In genomic region chr16:92402216-92402615, GRCm38 (mm10) we compare ENCODE assay signal across 14 mouse cellular contexts. TPM values are rescaled to one million over a fixed set of nuclear protein-coding genes. Genes with fewer than 3 reads are reported as not detected.
A peak's percentile ranks its signal among the peaks of the same experiment; 100 is the strongest.
DNase-seq lines count a peak whose midpoint lies in the region; ATAC-seq and TF ChIP-seq lines count a peak whose summit lies in the region.
"Had no signal": no experiment of that assay in that cellular context is flagged by ENCODE, and none has a peak within 500 bp of the region (broad histone marks: within the 10 kb centered on the region; RNA-seq: fewer than 3 reads in every experiment).

No protein-coding gene starts in this region.

- H3K4me1 ChIP-seq in kidney, embryonic 16.5 days (ENCODE audit: insufficient read depth, low read length), result peaks cover 56% of the 10 kb centered on the region
- peaks cover 51% of the 10 kb centered on the region for H3K4me1 ChIP-seq in limb, embryonic 12.5 days (replicated peaks)
- peaks cover 48% of the 10 kb centered on the region for H3K4me1 ChIP-seq in forebrain, embryonic 13.5 days

- no peak for ATAC-seq in kidney, embryonic 16.5 days (ENCODE audit: low FRiP score, low TSS enrichment)
- ATAC-seq in limb, embryonic 12.5 days (ENCODE audit: insufficient number of reproducible peaks, insufficient read depth, low FRiP score, low TSS enrichment, low read depth), result no peak
- no peak for ATAC-seq in monocyte, adult 5-6 weeks (replicated peaks; ENCODE audit: insufficient number of reproducible peaks, low FRiP score, low TSS enrichment, poor library complexity, severe bottlenecking)
- no peak for ATAC-seq in forebrain, embryonic 13.5 days

- WGBS in kidney, embryonic 16.5 days, result 39% methylated on average over 8 of the region's 8 CpGs
- 31% methylated on average over 8 of the region's 8 CpGs for WGBS in limb, embryonic 12.5 days
- 41% methylated on average over 8 of the region's 8 CpGs for WGBS in forebrain, embryonic 13.5 days

- no peak for DNase-seq in gastrocnemius, adult 2 months
- DNase-seq in gastrocnemius, postnatal 25 days, result no peak
- DNase-seq in kidney, postnatal 10 days, result no peak
- DNase-seq in ZHBTc4 (ENCODE audit: low read depth, low spot score), result peak; percentile 23
- DNase-seq: right cerebral cortex, postnatal 4 days; thymus, adult 18-20 months had no signal

- no peaks in the 10 kb centered on the region; the same call in 1 of the 2 replicates for H3K27me3 ChIP-seq in kidney, embryonic 16.5 days (ENCODE audit: insufficient read depth, low read length)
- H3K27me3 ChIP-seq in limb, embryonic 12.5 days, result peaks cover 9% of the 10 kb centered on the region; the same call in 1 of the 2 replicates
- peaks cover 12% of the 10 kb centered on the region for H3K27me3 ChIP-seq in forebrain, embryonic 13.5 days
- H3K27me3 ChIP-seq: CH12.LX; neural tube, embryonic 12.5 days had no signal

- intact Hi-C loops in gastrocnemius, adult 2 months (cut with DNase I), result loop anchor here (2.0 kb wide), 1 partner anchor 27 kb away; no protein-coding TSS in a partner anchor

- H3K4me3 ChIP-seq in gastrocnemius, adult 2 months, result no peak overlapping the region
- no peak overlapping the region for H3K4me3 ChIP-seq in kidney, embryonic 16.5 days (ENCODE audit: low read length)
- H3K4me3 ChIP-seq in limb, embryonic 12.5 days (replicated peaks), result no peak overlapping the region
- no peak overlapping the region for H3K4me3 ChIP-seq in forebrain, embryonic 13.5 days
- H3K4me3 ChIP-seq: erythroblast, embryonic 14.5 days; neural tube, embryonic 12.5 days had no signal

- peak overlapping the region; percentile 68 for H3K27ac ChIP-seq in gastrocnemius, adult 2 months
- H3K27ac ChIP-seq in kidney, embryonic 16.5 days (ENCODE audit: low read length), result no peak overlapping the region
- H3K27ac ChIP-seq in limb, embryonic 12.5 days, result 0 out of 2 replicates have a peak overlapping the region, but pooled peaks have one; percentile 31
- H3K27ac ChIP-seq in forebrain, embryonic 13.5 days, result no peak overlapping the region
- H3K27ac ChIP-seq: neural tube, embryonic 12.5 days had no signal

- H3K36me3 ChIP-seq in kidney, embryonic 16.5 days (ENCODE audit: insufficient read depth, low read length), result peaks cover under 1% of the 10 kb centered on the region; the same call in 1 of the 2 replicates
- no peaks in the 10 kb centered on the region for H3K36me3 ChIP-seq in limb, embryonic 12.5 days
- H3K36me3 ChIP-seq in forebrain, embryonic 13.5 days (ENCODE audit: poor library complexity, severe bottlenecking), result no peaks in the 10 kb centered on the region
- H3K36me3 ChIP-seq: neural tube, embryonic 12.5 days had no signal

- no peak for TF ChIP-seq CTCF in gastrocnemius, adult 2 months (IDR thresholded peaks at IDR 0.05)

- H3K4me2 ChIP-seq in kidney, embryonic 16.5 days (replicated peaks; ENCODE audit: low read depth, low read length), result no peak overlapping the region
- H3K4me2 ChIP-seq in limb, embryonic 12.5 days, result no peak overlapping the region
- H3K4me2 ChIP-seq in forebrain, embryonic 13.5 days, result no peak overlapping the region
- H3K4me2 ChIP-seq: neural tube, embryonic 12.5 days had no signal

- no peaks in the 10 kb centered on the region for H3K9me3 ChIP-seq in kidney, embryonic 16.5 days (ENCODE audit: low read length)
- no peaks in the 10 kb centered on the region for H3K9me3 ChIP-seq in limb, embryonic 12.5 days
- H3K9me3 ChIP-seq in forebrain, embryonic 13.5 days (replicated peaks), result no peaks in the 10 kb centered on the region
- H3K9me3 ChIP-seq: neural tube, embryonic 12.5 days had no signal

- H3K9ac ChIP-seq in kidney, embryonic 16.5 days (replicated peaks; ENCODE audit: low read length), result peak overlapping the region; percentile 31; the same call in 1 of the 2 replicates
- no peak overlapping the region for H3K9ac ChIP-seq in limb, embryonic 12.5 days (replicated peaks)
- no peak overlapping the region for H3K9ac ChIP-seq in forebrain, embryonic 13.5 days
- H3K9ac ChIP-seq: neural tube, embryonic 12.5 days had no signal

RNA-seq across cellular contexts. Expression of gene Kcne1, which starts 42.9 kb away (rescaled TPM):
- total RNA-seq in gastrocnemius, adult 2 months (2021), result not detected
- not detected for total RNA-seq in gastrocnemius, postnatal 25 days (2021)
- polyA plus RNA-seq in kidney, embryonic 16.5 days (2015; fragmentation: Nextera tagmentation; extraction: Ambion mirVana), result 2.8 and 3.7 TPM in 2 replicates
- 0.13 TPM in 1 of 2 replicates, not detected in the other for polyA plus RNA-seq in limb, embryonic 12.5 days (2016; fragmentation: Nextera tagmentation; extraction: Ambion mirVana)
- not detected in 3 replicates for total RNA-seq in monocyte, adult 5-6 weeks (2017)
- not detected in 2 replicates for polyA plus RNA-seq in forebrain, embryonic 13.5 days (2015; fragmentation: Nextera tagmentation; extraction: Ambion mirVana)
- total RNA-seq: left cerebral cortex, postnatal 36 days had no signal
- polyA plus RNA-seq: erythroblast, embryonic 14.5 days; neural tube, embryonic 12.5 days had no signal

Comparison
In these comparisons a context has a peak if more than half of its experiments do, and no peak if none do; other contexts are left out.
1. H3K27ac ChIP-seq: peak in gastrocnemius, adult 2 months (single experiment) and limb, embryonic 12.5 days (single experiment); none in kidney, embryonic 16.5 days (single experiment) and forebrain, embryonic 13.5 days (single experiment).